Mouse (Mus musculus) cerebellum, adult 2 months (tissue): ENCODE data around the gene Tmem150c.

Source experiments
- CTCF ChIP-seq: fragments of 200-500 bp; IDR thresholded peaks from 2 replicates; pipeline ENCODE4 v1.5.1; 2011; ENCODE audit warnings: low read depth, mild to moderate bottlenecking, control low read depth, low read length, moderate library complexity, borderline replicate concordance; ENCODE audit not compliant: insufficient read depth
- POLR2A ChIP-seq: fragments of 200-500 bp; IDR thresholded peaks from 2 replicates; pipeline ENCODE4 v1.6.1; 2011; ENCODE audit warnings: low read length, control low read depth, borderline replicate concordance; ENCODE audit not compliant: insufficient read depth

- TF ChIP-seq POLR2A (no peak), CTCF (no peak)
Measured at GRCm38 (mm10) chr5:100178122-100178780, 18.6 kb upstream of the Tmem150c start.
